Mouse (Mus musculus): Measurements from ENCODE around the gene C3.

The C3 gene

DNA sequence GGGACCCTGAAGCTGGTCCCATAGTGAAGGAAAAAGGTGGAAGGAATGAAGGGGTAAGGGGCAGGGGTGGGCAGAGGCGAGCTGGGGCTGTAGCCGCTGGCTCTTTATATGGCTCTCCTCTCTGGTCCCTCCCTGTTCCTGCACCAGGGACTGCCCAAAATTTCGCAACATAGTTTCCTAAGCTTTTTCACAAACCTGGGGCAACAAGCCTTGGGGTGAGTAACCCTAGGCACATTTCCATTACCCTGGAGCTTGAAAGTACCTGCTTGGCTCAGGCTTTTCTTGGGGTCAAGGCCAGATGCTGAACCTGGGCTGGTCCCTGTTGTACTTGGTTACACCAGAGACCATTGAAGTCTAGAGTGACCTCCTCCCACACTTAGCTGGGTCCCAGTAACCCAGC lies at the start of gene C3:
C3 (minus strand) TSS at position 123 of the 400 bp plus-strand sequence.
- DNase-seq, result no peak

- DNase-seq, result peak; percentile 84
Observed at GRCm38 (mm10) chr17:57276634-57277121, 48.7 kb upstream of the C3 start.

DNA sequence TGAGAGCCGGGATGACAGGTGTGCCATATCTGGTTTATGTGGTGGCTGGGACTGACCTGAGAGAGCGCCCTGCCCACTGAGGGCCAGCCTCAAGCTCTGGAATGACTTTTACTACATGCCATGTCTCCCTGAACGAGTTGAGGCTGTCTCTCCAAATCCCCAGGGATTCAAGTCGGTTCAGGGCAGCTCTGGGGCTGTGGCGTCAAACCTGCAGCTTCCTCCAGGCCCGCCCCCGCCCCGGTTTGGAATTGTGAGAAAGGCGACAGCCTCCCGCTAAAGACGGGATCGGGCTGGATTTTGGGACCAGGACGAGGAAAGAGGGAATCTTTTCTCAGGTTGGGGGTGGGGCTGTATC lies 48.0 kb upstream of the C3 start:
- peak; percentile 63 for DNase-seq

DNA sequence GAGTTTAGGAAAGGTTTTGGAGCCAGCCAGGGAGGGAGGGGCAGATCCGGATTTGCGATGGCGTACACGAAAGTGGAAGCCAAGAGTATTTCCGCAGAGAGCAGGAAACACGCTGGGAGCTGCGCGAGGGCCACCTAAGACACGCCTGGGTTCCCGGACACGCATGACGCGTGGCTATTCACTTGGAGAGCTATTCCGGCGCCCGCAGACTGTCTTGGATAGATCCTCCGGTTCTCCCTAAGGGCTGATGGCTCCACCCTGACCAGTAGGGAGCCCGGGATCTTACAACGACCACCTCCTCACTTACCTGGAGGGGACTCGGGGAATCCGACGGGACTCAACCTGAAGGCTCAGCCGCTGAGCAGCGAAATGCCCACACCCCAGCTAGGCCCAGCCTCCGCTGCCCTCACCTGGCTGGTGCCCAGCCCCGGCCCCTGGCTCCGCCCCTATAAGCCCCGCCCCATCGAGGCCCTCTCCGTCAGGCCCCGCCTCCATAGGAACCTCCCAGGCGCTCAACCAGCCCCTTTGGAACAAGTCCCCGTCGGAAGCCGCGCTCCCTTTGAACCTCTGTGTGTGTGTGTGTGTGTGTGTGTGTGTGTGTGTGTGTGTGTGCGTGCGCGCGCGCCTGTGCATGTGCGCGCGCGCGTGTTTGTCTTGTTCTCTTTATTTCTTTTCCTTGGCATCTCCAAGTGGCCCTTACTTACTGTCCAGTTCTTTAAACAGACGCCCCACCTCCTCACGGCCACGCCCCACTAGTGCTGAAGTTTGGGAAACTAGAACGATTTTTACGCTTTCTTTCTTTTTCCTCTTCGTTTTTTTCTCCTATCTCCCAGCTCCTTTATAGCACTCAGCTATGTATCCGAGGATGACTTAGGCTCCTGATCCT lies 47.4 kb upstream of the C3 start:
- DNase-seq, result peak; percentile 87

DNA sequence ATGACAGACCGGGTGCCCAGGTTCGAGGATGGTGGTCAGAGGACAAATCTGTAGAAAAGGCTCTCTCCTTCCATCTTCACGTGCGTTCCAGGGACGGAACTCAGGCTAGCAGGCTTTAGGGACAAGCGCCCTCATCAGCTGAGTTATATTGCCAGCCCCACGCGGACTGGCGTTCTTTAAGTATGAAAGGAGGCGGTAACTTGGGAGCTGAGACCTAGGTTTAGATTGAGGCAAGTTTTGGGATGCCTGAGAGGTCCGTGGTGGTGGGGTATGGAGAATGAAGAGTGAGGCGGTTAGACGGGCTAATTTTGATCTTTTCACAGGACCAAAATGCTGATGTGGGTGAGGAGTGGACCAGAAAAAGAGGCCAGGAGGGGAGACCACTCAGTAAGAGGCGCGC lies 46.8 kb upstream of the C3 start:
- no peak for DNase-seq

GRCm38 (mm10) chr17:57273846-57274245 lies 45.9 kb upstream of the C3 start:
- DNase-seq, result no peak

- DNase-seq, result no peak
Observed at GRCm38 (mm10) chr17:57271301-57271700, 43.4 kb upstream of the C3 start.

GRCm38 (mm10) chr17:57267556-57268126 lies 39.7 kb upstream of the C3 start:
- DNase-seq, result no peak

DNA sequence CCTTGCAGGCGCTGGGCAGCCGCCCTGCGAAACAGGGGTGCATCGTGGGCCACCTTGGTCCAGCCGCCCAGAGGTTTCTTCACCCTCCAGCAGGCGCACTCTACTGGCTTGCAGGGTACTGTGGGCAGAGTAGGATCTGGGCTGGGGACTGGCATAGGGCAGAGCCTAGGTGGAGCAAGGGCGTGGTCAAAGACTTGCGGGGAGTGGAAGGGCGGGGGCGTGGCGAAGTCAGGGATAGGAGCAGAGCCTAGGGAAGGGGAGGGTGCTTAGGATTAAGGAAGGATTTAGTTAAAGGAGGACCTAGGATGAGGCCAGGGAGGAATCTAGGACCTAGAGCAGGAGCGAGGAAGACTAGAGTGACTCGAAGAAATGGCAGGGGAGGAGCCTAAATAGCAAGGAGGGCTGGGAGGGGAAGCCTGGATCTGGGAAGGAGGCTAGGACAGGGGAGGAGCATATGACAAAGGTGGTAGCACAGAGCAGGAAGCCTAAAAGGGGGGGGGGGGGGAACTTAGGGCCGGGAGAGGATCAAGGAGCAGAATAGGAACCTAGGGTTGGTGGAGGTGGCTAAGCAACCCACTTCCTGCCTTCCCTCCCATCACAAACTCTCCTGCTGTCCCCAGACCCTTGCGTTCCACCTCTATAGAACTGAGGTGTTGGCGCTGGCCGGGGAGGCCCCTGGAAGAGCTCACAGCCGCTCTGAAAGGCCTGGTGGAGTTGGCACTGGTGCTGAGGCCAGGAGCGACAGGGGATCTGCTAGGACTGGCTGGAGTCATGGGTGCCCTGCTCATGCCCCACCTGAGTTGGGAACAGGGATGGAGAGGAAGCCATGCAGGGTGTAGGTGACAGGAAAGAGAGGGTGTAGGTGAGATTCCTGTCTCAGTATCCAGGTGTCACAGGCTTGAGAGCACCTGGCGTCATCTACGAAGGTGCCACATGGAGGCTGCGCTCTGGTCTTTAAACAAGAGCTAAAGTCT lies 37.3 kb upstream of the C3 start:
- DNase-seq, result peak; percentile 87

- DNase-seq, result peak; percentile 44
Observed at GRCm38 (mm10) chr17:57264164-57264563, 36.2 kb upstream of the C3 start.

- DNase-seq, result peak; percentile 21
Observed at GRCm38 (mm10) chr17:57262901-57263550, 35.1 kb upstream of the C3 start.

DNA sequence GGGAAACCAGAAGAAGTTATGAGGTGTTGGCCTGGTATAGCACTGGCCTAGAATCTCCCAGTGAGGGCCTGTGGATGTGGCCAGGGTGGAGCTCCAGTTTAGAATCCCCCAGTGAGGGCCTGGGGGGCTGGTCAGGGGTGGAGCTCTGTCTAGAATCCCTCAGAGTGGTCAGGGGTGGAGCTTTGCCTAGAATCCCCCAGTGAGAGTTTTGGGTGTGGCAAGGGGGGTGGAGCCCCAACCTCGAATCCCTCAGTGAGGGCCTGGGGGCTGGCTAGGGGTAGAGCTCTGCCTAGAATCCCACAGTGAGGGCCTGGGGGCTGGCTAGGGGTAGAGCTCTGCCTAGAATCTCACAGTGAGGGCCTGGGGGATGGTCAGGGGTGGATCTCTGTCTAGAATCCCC lies 33.9 kb upstream of the C3 start:
- DNase-seq, result peak; percentile 4

DNA sequence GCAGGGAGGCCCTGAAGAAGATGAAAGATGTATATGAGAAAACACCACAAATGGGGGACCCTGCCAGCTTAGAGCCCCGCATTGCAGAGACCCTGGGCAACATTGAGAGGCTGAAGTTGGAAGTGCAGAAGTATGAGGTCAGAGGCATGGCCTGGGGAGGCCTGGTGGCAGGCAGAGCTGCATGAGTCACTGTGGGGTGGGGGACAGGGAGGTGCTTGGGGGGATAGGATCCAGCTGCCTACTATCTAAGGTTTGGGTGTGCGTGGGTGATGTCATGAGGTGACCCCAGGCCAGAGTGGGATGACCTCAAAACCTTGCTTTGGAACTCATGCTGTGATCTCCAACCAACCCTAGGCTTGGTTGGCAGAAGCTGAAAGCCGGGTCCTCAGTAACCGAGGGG lies 33.4 kb upstream of the C3 start:
- no peak for DNase-seq

- no peak for DNase-seq
Observed at GRCm38 (mm10) chr17:57260351-57260750, 32.4 kb upstream of the C3 start.

DNA sequence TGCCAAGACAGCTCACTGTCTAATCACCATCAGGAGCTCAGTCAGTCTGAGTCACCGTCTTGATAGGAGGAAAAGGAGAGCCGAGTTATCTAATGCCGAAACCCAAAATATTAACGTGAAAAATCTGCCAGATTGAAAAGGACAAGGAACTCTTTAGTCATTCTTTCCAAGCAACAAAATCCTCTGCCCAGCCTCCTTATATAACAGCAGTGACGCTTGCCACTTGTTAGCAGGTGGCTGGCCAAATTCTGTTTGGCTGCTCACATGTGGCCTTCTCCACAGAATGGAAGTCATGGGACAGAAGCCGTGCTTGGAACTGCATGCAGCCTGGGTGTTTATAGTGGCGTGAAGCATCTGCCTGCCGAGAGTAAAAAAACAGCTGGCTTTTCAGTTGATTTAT lies 31.8 kb upstream of the C3 start:
- no peak for DNase-seq

GRCm38 (mm10) chr17:57258191-57258590 lies 30.3 kb upstream of the C3 start:
- DNase-seq, result no peak

GRCm38 (mm10) chr17:57256921-57257485 lies 29.1 kb upstream of the C3 start:
- DNase-seq, result no peak

- no peak for DNase-seq
Observed at GRCm38 (mm10) chr17:57255354-57255753, 27.4 kb upstream of the C3 start.

GRCm38 (mm10) chr17:57253306-57253705 lies 25.4 kb upstream of the C3 start:
- DNase-seq, result no peak

- no peak for DNase-seq
Observed at GRCm38 (mm10) chr17:57251431-57251830, 23.5 kb upstream of the C3 start.

GRCm38 (mm10) chr17:57250461-57251160 lies 22.7 kb upstream of the C3 start:
- no peak for DNase-seq
